Mouse (Mus musculus): ENCODE results near the gene Efcab6.

DNA sequence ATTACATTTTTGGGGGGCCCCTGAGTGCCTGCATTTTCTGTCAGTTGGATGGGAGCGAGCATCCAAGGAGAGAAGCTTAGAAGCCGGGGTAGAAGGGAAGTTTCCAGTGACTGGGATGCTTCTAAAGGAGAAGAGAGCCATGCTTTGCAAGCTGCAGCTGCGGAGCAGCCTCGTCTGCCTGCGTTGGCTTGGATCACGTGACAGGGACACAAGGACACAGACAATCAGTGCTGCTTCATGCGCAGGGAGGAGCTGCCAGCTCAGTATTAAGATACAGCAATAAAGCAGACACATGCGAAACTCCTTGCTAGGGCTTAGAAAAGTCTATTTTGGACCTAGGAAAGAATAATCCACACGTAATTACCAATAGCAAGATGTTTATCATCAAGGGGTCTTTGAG lies 167.9 kb downstream of the Efcab6 start:
- TF ChIP-seq CTCF (IDR thresholded peaks at IDR 0.05; ENCODE audit: extremely low read depth, insufficient read depth, low read length): no peak
- 0 out of 2 replicates have a peak, but pooled peaks have one; percentile 30 for TF ChIP-seq POLR2A (IDR thresholded peaks at IDR 0.05; ENCODE audit: extremely low read depth, insufficient read depth, low read length)
